ENCODE assay signal across 12 mouse cellular contexts in the genomic region with DNA sequence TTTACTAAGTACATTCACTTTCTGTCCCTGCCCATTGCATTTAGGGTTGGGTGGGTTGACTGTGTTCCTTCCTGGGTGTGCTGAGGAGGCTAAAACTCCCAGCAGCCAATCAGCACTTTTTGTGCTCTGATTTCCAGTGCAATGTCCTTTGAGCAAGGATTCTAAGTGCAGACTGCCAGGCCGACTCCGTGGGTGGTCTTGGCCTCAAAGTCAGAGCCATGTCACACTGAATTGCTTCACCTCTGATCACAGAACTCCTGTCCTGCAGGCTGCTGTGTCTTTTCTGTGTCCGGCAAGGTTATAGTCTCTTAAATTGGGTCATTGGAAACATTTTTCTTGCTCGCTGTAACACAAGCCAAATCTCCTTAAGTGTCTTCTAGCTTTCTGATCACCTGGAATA.
DNase-seq lines count a peak whose midpoint lies in the region; ATAC-seq and TF ChIP-seq lines count a peak whose summit lies in the region.
"Had no signal": no experiment of that assay in that cellular context is flagged by ENCODE, and none has a peak within 500 bp of the region (broad histone marks: within the 10 kb centered on the region; RNA-seq: fewer than 3 reads in every experiment).

No protein-coding gene starts in this region.

- intact Hi-C loops in heart, postnatal 10 days (cut with DNase I) = no loop called here

- no peak overlapping the region for H3K27ac ChIP-seq in hindbrain, embryonic 10.5 days
- no peak overlapping the region for H3K27ac ChIP-seq in hindbrain, embryonic 12.5 days
- H3K27ac ChIP-seq in forebrain, embryonic 12.5 days = no peak overlapping the region
- H3K27ac ChIP-seq in layer of hippocampus, adult 2 months = no peak overlapping the region

- no peaks in the 10 kb centered on the region for H3K36me3 ChIP-seq in hindbrain, embryonic 10.5 days
- no peaks in the 10 kb centered on the region for H3K36me3 ChIP-seq in hindbrain, embryonic 12.5 days
- no peaks in the 10 kb centered on the region for H3K36me3 ChIP-seq in forebrain, embryonic 12.5 days (replicated peaks)

- H3K4me1 ChIP-seq in hindbrain, embryonic 10.5 days (replicated peaks) = no peaks in the 10 kb centered on the region
- no peaks in the 10 kb centered on the region for H3K4me1 ChIP-seq in hindbrain, embryonic 12.5 days
- H3K4me1 ChIP-seq in forebrain, embryonic 12.5 days = no peaks in the 10 kb centered on the region

- 62% methylated on average over 4 of the region's 4 CpGs for WGBS in hindbrain, embryonic 10.5 days
- WGBS in hindbrain, embryonic 12.5 days = 68% methylated on average over 4 of the region's 4 CpGs
- 72% methylated on average over 4 of the region's 4 CpGs for WGBS in forebrain, embryonic 12.5 days

- TF ChIP-seq CTCF in layer of hippocampus, adult 2 months (conservative IDR thresholded peaks at IDR 0.05) = no peak

- DNase-seq in hindbrain, embryonic 10.5 days (ENCODE audit: low spot score) = peak; percentile 6
- DNase-seq in R1 (ENCODE audit: low read depth, low spot score) = peak; percentile 2
- peak; percentile 47 to 70 for DNase-seq in cerebellum, postnatal 25 days
- DNase-seq in lung, postnatal 14 days = peak; percentile 2
- DNase-seq in layer of hippocampus, adult 2 months (ENCODE audit: low spot score in 2 of 2) = no peak
- DNase-seq in heart, postnatal 10 days = no peak
- DNase-seq: kidney, adult 2 months; layer of hippocampus, postnatal 36 days; thymus, postnatal 36 days had no signal

- H3K9ac ChIP-seq in hindbrain, embryonic 12.5 days = no peak overlapping the region
- H3K9ac ChIP-seq in forebrain, embryonic 12.5 days = no peak overlapping the region

- H3K27me3 ChIP-seq in hindbrain, embryonic 10.5 days (ENCODE audit: insufficient read depth, poor library complexity, severe bottlenecking) = no peaks in the 10 kb centered on the region
- no peaks in the 10 kb centered on the region for H3K27me3 ChIP-seq in hindbrain, embryonic 12.5 days
- H3K27me3 ChIP-seq in forebrain, embryonic 12.5 days = no peaks in the 10 kb centered on the region

- no peaks in the 10 kb centered on the region for H3K9me3 ChIP-seq in hindbrain, embryonic 10.5 days
- H3K9me3 ChIP-seq in hindbrain, embryonic 12.5 days (replicated peaks) = no peaks in the 10 kb centered on the region
- no peaks in the 10 kb centered on the region for H3K9me3 ChIP-seq in forebrain, embryonic 12.5 days

- H3K4me2 ChIP-seq in hindbrain, embryonic 12.5 days (replicated peaks) = no peak overlapping the region
- no peak overlapping the region for H3K4me2 ChIP-seq in forebrain, embryonic 12.5 days
- H3K4me2 ChIP-seq: liver, embryonic 11.5 days had no signal

- H3K4me3 ChIP-seq in hindbrain, embryonic 10.5 days = no peak overlapping the region
- no peak overlapping the region for H3K4me3 ChIP-seq in hindbrain, embryonic 12.5 days
- no peak overlapping the region for H3K4me3 ChIP-seq in forebrain, embryonic 12.5 days (replicated peaks)
- no peak overlapping the region for H3K4me3 ChIP-seq in layer of hippocampus, adult 2 months

- no peak for ATAC-seq in hindbrain, embryonic 12.5 days (ENCODE audit: low FRiP score)
- no peak for ATAC-seq in forebrain, embryonic 12.5 days (ENCODE audit: low FRiP score)

Comparison
In these comparisons a context has a peak if more than half of its experiments do, and no peak if none do; other contexts are left out.
1. DNase-seq: peak in hindbrain, embryonic 10.5 days (single experiment), R1 (single experiment), cerebellum, postnatal 25 days (2 of 2) and lung, postnatal 14 days (single experiment); none in layer of hippocampus, adult 2 months (0 of 2) and heart, postnatal 10 days (0 of 2).